Mouse (Mus musculus): ENCODE results near the gene Atxn1.

Atxn1 gene

GRCm38 (mm10) chr13:45686309-45686582 lies 278.6 kb downstream of the Atxn1 start:
- DNase-seq (ENCODE audit: extremely low read depth, low read depth, low spot score), result no peak

GRCm38 (mm10) chr13:45685575-45686308 lies 279.1 kb downstream of the Atxn1 start:
- DNase-seq (ENCODE audit: extremely low read depth, low read depth, low spot score), result no peak

- DNase-seq (ENCODE audit: extremely low read depth, low read depth, low spot score), result no peak
Observed at GRCm38 (mm10) chr13:45684891-45685311, 279.9 kb downstream of the Atxn1 start.

GRCm38 (mm10) chr13:45683991-45684390 lies 280.8 kb downstream of the Atxn1 start:
- DNase-seq (ENCODE audit: extremely low read depth, low read depth, low spot score), result no peak

GRCm38 (mm10) chr13:45681196-45681595 lies 283.6 kb downstream of the Atxn1 start:
- no peak for DNase-seq (ENCODE audit: extremely low read depth, low read depth, low spot score)

- no peak for DNase-seq (ENCODE audit: extremely low read depth, low read depth, low spot score)
Observed at GRCm38 (mm10) chr13:45680651-45681050, 284.2 kb downstream of the Atxn1 start.

- no peak for DNase-seq (ENCODE audit: extremely low read depth, low read depth, low spot score)
Observed at GRCm38 (mm10) chr13:45679096-45679495, 285.7 kb downstream of the Atxn1 start.

- no peak for DNase-seq (ENCODE audit: extremely low read depth, low read depth, low spot score)
Observed at GRCm38 (mm10) chr13:45672628-45673027, 292.2 kb downstream of the Atxn1 start.

GRCm38 (mm10) chr13:45669969-45670368 lies 294.8 kb downstream of the Atxn1 start:
- DNase-seq (ENCODE audit: extremely low read depth, low read depth, low spot score), result no peak

GRCm38 (mm10) chr13:45662852-45663251 lies 302.0 kb downstream of the Atxn1 start:
- no peak for DNase-seq (ENCODE audit: extremely low read depth, low read depth, low spot score)

- no peak for DNase-seq (ENCODE audit: extremely low read depth, low read depth, low spot score)
Observed at GRCm38 (mm10) chr13:45662216-45662615, 302.6 kb downstream of the Atxn1 start.

GRCm38 (mm10) chr13:45661283-45662185 lies 303.3 kb downstream of the Atxn1 start:
- DNase-seq (ENCODE audit: extremely low read depth, low read depth, low spot score), result no peak

- DNase-seq (ENCODE audit: extremely low read depth, low read depth, low spot score), result no peak
Observed at GRCm38 (mm10) chr13:45659813-45660212, 305.0 kb downstream of the Atxn1 start.

GRCm38 (mm10) chr13:45658343-45658742 lies 306.5 kb downstream of the Atxn1 start:
- DNase-seq (ENCODE audit: extremely low read depth, low read depth, low spot score), result no peak

- no peak for DNase-seq (ENCODE audit: extremely low read depth, low read depth, low spot score)
Observed at GRCm38 (mm10) chr13:45657176-45657575, 307.6 kb downstream of the Atxn1 start.

GRCm38 (mm10) chr13:45651652-45652241 lies 313.1 kb downstream of the Atxn1 start:
- DNase-seq (ENCODE audit: extremely low read depth, low read depth, low spot score), result no peak

GRCm38 (mm10) chr13:45649197-45649812 lies 315.5 kb downstream of the Atxn1 start:
- no peak for DNase-seq (ENCODE audit: extremely low read depth, low read depth, low spot score)

GRCm38 (mm10) chr13:45643780-45644395 lies 320.9 kb downstream of the Atxn1 start:
- peak; percentile 59 for DNase-seq (ENCODE audit: extremely low read depth, low read depth, low spot score)

- DNase-seq (ENCODE audit: extremely low read depth, low read depth, low spot score), result no peak
Observed at GRCm38 (mm10) chr13:45642913-45643312, 321.9 kb downstream of the Atxn1 start.

GRCm38 (mm10) chr13:45640431-45640830 lies 324.4 kb downstream of the Atxn1 start:
- no peak for DNase-seq (ENCODE audit: extremely low read depth, low read depth, low spot score)

- no peak for DNase-seq (ENCODE audit: extremely low read depth, low read depth, low spot score)
Observed at GRCm38 (mm10) chr13:45638281-45638680, 326.5 kb downstream of the Atxn1 start.

Measured in fat pad, adult 2 months (tissue).